Mouse (Mus musculus) gastrocnemius, postnatal 25 days (tissue): ENCODE measurements around the gene Rpf2. TPM values are rescaled to one million over a fixed set of nuclear protein-coding genes. Genes with fewer than 3 reads are reported as not detected.

Experiments
- total RNA-seq, 2 experiments: library from RNA; stranded (reverse); gene quantifications; 1 replicate in 1 of 2; 2 replicates in 1 of 2; pipeline ENCODE4 v1.2.3; 2021

Gene Rpf2
- total RNA-seq, 2 experiments from 2014 or later = 11.8 to 14.0 TPM

Other genes with a start within 250 kb of the Rpf2 start
- gene Mfsd4b1, start 221.8 kb downstream of the Rpf2 start, total RNA-seq = 1 to 10 TPM; 3.0 to 3.2 TPM
- 10 to 100 TPM; 24.1 to 39.7 TPM for gene Slc16a10, start 104.8 kb downstream of the Rpf2 start, total RNA-seq
- gene Gtf3c6, start 11.1 kb upstream of the Rpf2 start, total RNA-seq = 10 to 100 TPM; 19.2 to 19.5 TPM
- 100 to 1,000 TPM in 1 of 2 experiments, 10 to 100 TPM in 1; 51.9 to 108 TPM for gene Amd1, start 55.1 kb upstream of the Rpf2 start, total RNA-seq
- 1 to 10 TPM; 4.8 to 6.8 TPM for gene Cdk19, start 92.5 kb upstream of the Rpf2 start, total RNA-seq